Mouse (Mus musculus) erythroblast, adult 5-6 weeks (primary cell): ENCODE measurements around the gene Tnfrsf13c. TPM values are rescaled to one million over a fixed set of nuclear protein-coding genes. Genes with fewer than 3 reads are reported as not detected.

Source experiments
- ATAC-seq: replicated peaks from 2 replicates; pipeline ENCODE4 v1.8.0; 2016; ENCODE audit warnings: moderate number of reproducible peaks, mild to moderate bottlenecking, moderate TSS enrichment, inconsistent platforms; ENCODE audit not compliant: poor library complexity, low FRiP score, severe bottlenecking
- total RNA-seq, 2 experiments: library from RNA; stranded (forward) in 1 of 2; stranded (reverse) in 1 of 2; fragments of 150-400 nt in 1 of 2; fragments of 200-764, 138-1000 nt in 1 of 2; gene quantifications; 2 replicates each; pipeline versions ENCODE4 v1.2.3 to v1.2.4; 2015 to 2017; ENCODE audit warnings: low replicate concordance in 2 of 2

The Tnfrsf13c gene
- total RNA-seq, 2 experiments from 2014 or later: 6.3 TPM; not detected in 1

DNA sequence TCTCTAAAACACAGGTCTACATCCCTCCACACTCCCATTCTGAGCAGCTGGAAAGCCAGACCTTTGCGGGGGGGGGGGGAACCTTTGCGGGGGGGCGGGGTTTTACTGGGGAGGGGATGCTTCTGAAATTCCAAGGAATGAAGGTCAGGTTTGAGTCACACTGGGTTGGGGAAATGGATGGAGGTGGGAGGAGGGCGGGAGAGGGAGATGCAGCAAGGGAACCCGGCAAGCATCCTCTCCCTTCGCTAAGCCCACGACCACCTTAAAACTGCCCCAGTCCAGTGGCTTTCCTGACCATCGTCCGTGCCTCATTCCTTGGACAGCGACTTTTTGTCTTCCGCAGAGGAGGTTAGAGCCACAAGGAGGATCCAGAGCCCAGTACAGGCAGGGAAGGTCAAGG lies 12.9 kb downstream of the Tnfrsf13c start:
- ATAC-seq: no peak

DNA sequence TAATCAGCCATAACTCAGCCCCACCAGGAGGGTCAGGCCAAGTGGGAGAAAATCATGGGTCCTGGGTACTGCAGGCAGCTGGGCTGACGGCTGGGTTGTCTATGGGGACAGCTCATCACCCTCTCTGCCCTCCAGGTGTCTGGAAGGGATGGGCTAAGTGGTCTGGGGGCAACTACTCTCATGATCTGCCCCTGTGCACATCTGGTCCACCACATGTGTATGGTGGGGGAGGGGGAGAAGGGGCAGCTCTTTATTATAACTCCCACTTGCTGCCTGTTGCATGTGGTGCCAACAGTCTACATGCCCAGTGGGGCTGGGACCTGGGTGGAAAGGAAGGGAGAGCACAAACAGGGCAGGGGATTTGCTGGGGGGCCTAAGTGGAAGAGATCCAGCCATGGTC lies 13.4 kb downstream of the Tnfrsf13c start:
- no peak for ATAC-seq

DNA sequence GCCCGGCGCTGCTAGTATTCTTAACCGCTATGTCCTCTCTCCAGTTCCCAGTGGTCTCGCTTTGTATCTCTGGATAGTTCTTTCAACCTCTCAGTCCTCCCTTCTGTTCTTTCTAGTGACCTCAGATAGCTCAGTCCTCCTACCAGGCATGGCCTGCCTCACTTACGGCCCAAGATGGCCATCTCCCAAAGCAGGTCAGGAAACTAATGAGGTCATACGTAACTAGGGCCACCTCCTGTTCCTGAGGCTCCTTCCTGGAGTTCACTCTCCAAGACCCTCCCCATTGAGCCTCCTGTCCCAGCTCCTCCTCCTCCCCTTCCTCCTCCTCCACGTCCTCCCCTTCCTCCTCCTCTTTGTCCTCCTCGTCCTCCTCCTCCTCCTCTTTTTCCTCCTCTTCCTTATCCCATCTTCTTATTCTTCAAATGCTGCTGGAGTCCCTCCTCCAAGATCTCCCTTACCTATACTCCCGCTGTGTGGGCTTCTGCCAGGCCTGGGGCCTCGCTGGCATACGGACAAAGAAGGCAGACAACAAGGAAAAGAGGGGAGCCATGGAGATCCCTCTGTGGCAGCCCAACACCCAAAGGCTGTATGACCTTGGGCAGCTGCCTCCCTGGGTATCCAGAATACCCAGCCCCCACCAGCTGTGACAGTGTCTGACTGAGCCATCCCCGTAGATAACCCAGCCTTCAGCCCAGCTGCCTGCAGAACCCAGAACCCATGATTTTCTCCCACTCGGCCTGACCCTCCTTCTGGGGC lies 14.7 kb downstream of the Tnfrsf13c start:
- no peak for ATAC-seq

DNA sequence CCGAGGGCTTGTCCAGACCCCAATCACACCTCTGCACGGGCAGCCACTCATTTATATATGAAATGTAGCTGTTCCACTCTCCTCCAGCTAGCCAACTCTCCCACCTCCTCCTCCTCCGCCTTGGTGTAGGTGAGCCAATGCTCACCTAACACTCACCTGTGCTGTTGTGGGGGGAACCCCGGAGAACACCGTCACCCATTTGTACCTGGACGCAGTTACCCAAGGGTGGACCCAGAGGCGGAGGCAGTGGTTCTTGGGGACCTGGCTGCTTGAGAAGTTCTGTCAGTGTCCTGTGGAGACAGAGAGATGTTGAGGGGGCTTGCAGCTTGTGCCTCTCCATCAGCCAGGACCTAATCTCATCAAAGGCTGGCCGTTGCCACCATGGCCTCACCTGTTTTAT lies 15.9 kb downstream of the Tnfrsf13c start:
- no peak for ATAC-seq

DNA sequence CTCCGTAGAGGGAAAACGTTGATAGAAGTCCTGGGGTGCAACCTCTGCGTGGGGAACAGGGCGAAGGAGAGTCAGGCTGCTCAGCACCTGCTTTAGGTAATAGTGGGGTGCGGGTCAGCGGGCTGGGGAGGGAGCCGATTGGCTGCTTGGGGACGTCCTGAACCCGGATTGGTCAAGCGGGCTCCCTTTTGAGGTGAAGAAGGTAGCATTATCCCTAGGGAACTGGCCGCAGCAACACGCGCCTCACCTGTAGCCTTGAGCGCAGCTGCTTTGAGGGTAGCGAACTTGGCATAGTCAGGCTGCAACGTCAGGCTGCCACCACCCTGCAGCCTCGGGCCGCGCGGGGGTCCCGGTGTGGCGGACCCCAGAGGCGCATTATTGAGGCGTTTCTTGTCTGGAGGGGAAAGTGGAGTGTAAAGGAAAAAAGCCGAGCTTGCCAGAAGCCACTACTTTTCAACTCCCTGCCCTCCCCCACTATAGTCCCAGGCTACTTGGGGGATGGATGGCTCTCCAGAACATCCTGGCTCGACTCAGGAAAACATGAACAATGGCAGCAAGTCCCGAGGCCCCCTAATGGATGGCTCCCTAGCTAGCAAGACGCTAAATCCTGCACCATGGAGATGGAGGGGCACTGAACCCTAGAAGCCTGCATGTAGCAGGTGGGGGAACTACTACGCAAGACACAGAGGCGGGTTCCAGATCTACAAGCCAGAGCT lies 16.5 kb downstream of the Tnfrsf13c start:
- ATAC-seq: no peak

DNA sequence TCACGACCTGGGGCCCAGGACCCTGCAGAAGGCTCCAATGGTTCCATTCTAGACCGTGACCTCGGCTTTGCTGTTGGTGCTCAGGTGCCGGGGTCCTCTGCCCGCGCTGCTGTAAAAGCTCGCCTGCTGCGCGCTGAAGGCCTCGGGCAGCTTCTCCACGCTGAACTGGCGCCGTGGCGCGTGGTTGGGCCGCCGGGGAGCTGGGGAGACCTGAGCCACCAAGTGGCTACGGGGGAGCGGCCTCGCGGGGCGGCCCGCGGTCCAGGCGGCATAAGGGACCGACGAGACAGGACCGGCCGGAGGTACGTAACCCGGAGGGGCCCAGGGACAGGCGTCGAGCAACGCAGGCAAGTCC lies 17.1 kb downstream of the Tnfrsf13c start:
- no peak for ATAC-seq

DNA sequence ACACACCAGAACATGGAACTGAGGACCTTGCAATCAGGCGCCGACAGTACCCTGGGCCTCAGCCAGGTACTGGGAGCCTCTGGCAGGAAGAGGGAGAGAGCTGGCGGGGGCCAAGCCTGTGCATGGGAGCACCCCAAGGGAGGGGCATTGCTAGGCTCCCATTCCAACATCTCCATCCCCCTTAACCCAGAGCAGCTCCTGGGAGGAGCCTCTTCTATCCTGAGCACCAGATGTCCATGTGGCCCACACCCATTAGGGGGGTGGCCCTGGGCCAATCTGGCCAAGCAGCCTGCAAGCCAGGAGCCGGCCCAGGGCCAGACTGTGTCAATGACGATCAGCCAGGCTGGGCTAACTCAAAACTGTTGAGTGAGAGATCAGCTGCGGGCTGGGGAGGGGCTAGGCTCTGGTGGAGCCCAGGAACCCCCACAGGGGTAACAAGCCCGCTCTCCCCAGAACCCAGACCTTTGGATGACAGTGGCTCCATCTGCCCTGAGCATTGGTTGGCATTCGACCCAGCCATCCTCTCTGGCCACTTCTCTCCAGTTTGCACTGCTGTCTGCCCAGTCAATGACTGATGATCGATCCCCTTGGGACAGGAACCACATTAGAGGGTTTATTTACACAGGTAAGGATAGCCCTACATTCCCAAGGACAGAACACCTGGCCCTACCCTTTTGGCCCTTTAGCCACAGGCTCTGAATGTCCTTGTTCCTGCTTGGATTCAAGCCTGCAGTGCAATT lies 17.6 kb downstream of the Tnfrsf13c start:
- 0 out of 2 replicates have a peak, but pooled peaks have one; percentile 32 for ATAC-seq

DNA sequence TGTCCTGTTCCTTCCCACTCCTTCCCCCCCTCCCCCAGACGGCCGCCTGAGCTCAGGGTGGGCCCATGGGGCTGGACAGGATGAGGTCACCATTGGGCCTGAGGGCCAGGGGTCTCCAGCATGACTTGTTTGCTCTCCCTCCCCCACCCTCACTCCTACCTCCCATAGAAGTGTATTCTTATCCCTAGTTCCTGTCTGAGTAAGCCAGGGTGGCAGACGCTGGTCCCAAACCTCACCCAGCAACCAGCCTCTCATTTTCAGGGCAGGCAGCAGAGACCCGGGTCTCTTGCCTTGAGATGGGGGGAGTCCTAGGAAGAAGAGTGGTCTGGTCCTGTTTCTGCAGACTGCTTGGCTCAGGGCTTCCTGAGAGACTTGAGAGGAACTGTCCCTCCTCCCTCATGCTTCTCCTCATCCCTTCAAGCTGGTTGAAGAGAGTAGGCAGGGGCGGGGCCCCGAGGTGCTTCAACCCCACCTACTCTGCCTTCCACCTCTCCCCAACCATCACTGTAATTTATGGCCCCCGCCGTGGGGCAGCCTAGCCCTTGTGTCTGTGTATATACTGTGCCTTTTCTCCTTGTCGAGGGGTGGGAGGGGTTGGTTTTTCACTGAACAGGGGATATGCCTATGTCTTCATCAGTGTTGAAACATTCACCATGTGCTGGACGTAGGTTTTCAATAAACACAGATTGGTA lies 19.3 kb downstream of the Tnfrsf13c start:
- ATAC-seq: no peak

DNA sequence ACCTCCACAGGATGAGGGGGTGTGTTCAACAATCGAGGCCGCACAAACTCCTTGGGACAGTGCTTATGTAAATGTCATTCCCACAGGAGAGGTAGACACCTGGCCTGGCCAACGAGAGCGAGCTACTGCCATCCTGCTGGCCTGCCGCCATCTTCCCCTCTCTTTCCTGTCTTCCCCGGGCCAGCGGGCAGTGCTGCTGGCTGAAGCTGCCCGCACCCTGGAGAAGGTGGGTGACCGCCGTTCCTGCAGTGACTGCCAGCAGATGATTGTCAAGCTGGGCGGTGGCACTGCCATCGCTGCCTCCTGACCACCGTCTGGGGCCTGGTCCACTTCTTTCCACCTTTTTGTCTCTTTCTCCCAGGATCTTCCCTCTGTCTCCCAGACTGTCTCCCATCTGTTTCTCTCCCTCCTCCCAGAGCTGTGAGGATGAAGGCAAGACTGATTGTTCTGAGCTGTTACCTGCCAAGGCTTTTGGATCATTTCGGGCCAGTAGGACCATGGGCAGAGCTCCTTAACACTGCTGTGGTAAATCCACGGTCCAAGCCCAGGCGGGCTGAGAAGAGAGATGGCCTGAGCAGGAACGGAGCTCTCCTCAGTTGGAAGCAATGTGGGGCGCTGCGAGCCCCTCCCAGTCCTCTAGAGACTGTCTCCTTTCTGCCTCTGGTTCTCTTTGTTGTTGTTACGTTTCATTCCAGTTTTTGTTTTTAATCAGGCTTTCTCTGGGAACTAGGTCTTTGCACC lies 20.4 kb downstream of the Tnfrsf13c start:
- no peak for ATAC-seq

DNA sequence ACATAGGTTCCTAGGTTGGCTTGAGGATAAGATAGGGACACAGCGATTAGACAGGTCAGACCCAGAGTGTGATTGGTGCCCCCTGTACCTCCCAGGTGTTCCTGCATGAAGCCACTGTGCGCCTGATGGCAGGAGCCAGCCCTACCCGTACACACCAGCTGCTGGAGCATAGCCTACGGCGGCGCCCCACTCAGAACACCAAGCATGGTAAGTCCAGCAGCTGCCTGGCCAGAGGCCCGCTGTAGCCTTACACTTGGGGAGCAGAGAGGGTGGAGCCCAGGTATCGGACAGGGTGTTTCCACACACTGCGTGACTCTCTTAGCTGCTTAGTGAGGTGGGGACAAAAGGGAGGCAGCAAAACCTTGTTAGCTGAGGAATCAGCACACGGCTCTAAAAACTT lies 21.1 kb downstream of the Tnfrsf13c start:
- ATAC-seq: no peak

DNA sequence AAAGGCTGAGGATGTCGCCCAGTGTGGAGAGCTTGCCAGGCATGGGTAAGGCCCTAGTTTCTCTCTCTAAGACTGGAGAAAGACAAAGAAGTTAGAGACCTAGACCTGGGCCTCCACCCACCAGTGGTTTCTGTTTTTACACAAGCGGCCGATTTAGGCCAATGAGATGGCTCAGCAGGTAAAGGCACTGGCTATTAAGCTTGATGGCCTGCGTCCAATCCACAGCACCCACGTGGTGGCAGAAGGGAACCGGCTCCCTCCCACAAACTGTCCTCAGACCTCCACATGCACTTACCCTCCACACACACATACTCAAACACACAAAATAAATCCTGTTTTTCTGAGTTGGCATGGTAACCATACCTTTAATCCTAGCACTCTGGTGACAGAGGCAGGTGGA lies 22.1 kb downstream of the Tnfrsf13c start:
- ATAC-seq: no peak

DNA sequence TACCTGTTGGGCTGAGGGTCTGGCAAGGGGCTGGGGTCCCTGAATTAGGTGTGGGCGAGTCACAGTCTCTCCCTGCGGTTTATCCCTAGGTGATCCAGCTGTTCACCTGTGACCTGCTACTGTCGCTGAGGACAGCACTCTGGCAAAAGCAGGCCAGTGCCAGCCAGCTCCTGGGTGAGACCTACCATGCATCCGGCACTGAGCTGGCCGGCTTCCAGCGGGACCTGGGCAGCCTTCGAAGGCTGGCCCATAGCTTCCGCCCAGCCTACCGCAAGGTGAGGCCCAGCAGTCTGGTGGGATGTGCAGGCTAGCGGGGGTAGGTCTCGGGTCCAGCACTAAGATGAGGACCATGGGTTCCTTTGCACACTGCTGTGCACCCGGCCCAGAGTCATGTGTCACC lies 24.6 kb downstream of the Tnfrsf13c start:
- no peak for ATAC-seq

DNA sequence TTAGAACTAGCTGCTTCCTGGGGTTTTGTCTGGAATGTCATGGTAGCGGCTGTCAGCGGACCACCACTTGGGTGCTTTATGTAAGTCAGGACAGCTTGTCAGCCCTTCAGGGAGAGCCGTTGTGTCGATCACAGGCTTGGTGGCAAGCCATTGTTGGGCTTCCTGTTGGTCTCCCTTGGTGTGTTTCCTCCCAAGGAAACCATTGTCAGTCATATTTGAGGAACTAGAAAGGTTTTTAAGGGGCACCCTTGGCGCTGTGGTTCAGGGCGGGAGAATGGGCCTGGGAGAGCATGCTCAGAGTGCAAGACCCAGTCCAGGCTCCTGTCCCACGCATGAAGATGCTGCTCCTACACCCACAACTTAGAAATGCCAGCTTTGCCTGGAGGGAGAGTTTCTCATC lies 25.8 kb downstream of the Tnfrsf13c start:
- ATAC-seq: no peak

DNA sequence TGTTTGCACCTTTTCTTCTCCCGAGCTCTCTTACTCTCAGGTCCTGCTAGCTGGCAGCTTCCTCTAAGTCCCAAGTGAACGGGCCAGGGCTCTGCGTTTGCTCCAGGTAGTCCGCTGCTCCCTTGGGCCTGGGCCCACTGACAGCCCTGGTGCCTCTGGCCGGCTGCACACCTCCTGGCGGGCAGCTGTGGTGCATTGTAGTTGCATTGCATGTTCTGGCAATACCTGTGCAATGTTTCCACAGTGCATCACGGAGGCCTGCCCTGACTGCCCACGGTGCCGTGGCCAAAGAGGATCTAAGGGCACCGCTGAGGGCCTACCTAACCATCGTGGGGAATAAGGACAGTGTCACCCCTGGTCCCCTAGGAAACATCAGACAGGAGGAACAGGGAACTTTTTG lies 26.2 kb downstream of the Tnfrsf13c start:
- ATAC-seq: no peak

DNA sequence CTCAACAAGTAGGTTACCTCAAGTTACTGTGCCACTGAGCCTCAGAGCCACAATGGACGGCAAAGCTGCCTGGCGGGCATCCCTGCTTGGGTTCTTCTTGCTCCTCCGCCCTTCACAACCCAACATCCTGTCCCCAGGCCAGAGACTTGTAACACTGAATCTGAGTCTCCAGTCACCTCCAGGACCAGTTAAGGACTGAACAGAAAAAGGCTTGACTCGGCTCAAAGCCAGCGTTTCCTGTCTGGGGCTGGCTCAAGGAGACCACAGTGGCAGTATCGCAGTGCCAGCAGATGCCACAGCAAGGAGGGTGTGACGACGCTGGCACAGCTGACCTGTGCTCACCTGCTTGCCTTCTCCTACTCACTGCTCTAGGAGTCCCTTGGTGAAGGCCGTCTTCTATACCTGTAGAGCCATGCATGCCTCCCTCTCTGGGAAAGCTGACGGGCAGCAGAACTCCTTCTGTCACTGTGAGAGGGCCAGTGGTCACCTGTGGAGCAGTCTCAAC lies 26.9 kb downstream of the Tnfrsf13c start:
- ATAC-seq: no peak

DNA sequence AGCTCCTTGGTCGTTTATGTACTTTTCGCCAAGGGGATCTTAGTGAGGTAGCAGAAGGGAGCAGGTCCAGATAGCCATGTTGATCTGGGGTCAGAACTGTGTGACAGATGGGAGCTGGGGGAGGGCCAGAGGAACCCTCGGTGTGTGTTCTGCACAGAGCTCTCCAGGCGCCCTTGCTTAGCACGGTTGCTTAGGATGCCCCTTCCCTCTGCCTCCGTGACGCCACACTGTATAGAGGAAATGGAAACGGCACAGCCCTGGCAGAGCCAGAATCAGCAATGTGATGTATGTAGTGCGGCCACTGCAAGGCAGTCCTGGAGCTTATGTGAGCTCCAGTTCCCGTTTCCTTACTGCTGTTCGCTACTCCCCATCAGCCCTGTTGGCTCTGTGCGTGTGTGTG lies 27.9 kb downstream of the Tnfrsf13c start:
- ATAC-seq: no peak

DNA sequence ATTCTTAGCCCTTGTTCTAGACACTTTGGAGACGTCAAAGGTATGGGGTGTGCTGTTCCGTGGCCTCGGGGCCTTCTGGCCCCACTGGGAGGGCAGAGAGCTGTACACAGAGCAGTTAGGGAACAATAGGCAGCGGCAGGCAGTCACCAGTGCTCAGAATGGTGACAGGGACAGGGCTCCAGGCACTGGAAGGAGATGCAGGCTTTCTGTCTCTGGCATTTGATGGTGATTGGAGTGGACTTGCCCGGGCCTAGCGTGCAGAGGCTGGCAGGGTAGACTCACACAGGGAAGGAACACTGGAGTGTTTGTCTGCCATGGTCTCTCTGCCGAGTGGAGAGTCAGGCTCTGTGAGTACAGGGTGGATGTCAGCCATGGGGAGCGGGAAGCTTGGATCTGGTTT lies 31.6 kb downstream of the Tnfrsf13c start:
- no peak for ATAC-seq

DNA sequence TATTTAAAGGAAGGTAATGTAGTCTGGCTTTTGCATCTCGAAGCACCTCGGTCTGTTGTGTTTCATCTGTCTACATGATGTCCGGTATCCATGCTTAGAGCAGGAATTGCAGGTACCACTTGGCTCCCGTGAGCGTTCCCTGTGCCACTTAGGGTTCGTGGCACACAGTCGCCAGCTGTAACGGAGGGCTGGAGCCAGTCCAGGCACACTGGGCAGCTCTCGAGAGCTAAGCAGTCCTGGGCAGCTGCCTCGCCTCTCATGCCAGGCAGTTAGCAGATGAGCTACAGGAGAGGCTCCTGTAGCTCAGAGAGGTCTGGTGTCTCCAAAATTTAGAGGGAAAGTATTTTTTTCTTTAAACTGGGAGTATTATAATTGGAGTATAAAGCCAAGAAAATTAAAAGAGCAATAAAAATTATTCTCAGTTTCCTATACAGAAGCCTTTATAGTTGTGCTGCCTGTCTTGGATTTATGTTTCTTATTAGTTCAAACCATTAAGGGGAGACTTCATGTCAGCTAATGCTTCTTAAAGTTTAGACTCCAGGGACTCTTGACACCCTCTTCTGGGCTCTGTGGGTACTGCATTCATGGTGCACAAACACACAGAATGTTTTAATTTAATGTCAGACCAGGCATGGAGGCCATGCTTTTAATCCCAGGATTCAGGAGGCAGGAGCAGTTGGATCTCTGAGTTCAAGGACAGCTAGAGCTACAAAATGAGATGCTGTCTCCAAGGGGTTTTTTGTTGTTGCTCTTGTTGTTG lies 35.5 kb downstream of the Tnfrsf13c start:
- no peak for ATAC-seq

DNA sequence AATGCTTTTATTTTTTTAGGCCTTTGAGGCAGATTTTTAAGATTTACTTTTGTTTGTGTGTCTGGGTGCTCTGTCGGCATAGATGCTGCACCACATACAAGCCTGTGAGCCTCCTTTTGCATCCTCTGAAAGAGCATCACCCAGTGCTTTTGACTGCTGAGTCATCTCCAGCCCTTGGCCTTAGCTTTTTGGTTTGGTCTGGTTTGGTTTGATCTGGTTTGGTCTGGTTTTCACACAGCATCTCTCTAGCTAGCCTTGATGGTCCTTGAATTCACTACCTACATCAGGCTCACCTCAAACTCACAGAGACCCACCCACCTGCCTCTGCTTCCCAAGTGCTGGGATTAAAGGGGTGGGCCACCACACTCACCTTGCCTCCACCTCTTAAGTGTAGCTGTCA lies 36.2 kb downstream of the Tnfrsf13c start:
- no peak for ATAC-seq
